Mouse (Mus musculus): ENCODE data around the gene Angptl1. TPM values are rescaled to one million over a fixed set of nuclear protein-coding genes. Genes with fewer than 3 reads are reported as not detected.

Angptl1 gene
- polyA plus RNA-seq, 1 experiment from 2014 or later = 0.44 TPM

- Histone ChIP-seq H3K4me1 (ENCODE audit: control insufficient read depth, insufficient read depth, low read length) (no peaks in the 10 kb centered on the region), H3K36me3 (ENCODE audit: control insufficient read depth, insufficient read depth, low read length) (peaks cover 4% of the 10 kb centered on the region; the same call in 1 of the 2 replicates), H3K9ac (ENCODE audit: low read depth, low read length) (no peak overlapping the region), H3K4me2 (ENCODE audit: low read length) (no peak overlapping the region), H3K27me3 (ENCODE audit: control insufficient read depth, insufficient read depth, low read depth, low read length) (no peaks in the 10 kb centered on the region), H3K27ac (ENCODE audit: low read length) (no peak overlapping the region), H3K9me3 (replicated peaks; ENCODE audit: control insufficient read depth, low read length, poor library complexity, severe bottlenecking) (no peaks in the 10 kb centered on the region), H3K4me3 (ENCODE audit: low read depth, low read length) (no peak overlapping the region)
- no peak for ATAC-seq
- WGBS = 96% methylated on average over 4 of the region's 4 CpGs
These were observed 53.2 kb downstream of the Angptl1 start for GRCm38 (mm10) chr1:156891561-156891960.

- 45% methylated on average over 6 of the region's 6 CpGs for WGBS
- no peak for ATAC-seq
These were observed 63.3 kb downstream of the Angptl1 start for GRCm38 (mm10) chr1:156901689-156902088.

GRCm38 (mm10) chr1:156903899-156904298 lies 65.5 kb downstream of the Angptl1 start:
- H3K9me3 ChIP-seq (replicated peaks; ENCODE audit: control insufficient read depth, low read length, poor library complexity, severe bottlenecking) = no peaks in the 10 kb centered on the region
- ATAC-seq = no peak
- 89% methylated on average over 3 of the region's 3 CpGs for WGBS

More at GRCm38 (mm10) chr1:156901689-156902088, 63.3 kb downstream of the Angptl1 start:
- Histone ChIP-seq H3K4me3 (ENCODE audit: low read depth, low read length) (no peak overlapping the region), H3K9me3 (replicated peaks; ENCODE audit: control insufficient read depth, low read length, poor library complexity, severe bottlenecking) (no peaks in the 10 kb centered on the region), H3K4me1 (ENCODE audit: control insufficient read depth, insufficient read depth, low read length) (no peaks in the 10 kb centered on the region; the same call in 1 of the 2 replicates), H3K36me3 (ENCODE audit: control insufficient read depth, insufficient read depth, low read length) (peaks cover 4% of the 10 kb centered on the region; the same call in 1 of the 2 replicates), H3K9ac (ENCODE audit: low read depth, low read length) (no peak overlapping the region), H3K27ac (ENCODE audit: low read length) (no peak overlapping the region), H3K27me3 (ENCODE audit: control insufficient read depth, insufficient read depth, low read depth, low read length) (no peaks in the 10 kb centered on the region), H3K4me2 (ENCODE audit: low read length) (no peak overlapping the region)

GRCm38 (mm10) chr1:156905660-156906059 lies 67.3 kb downstream of the Angptl1 start:
- no peak for ATAC-seq
- H3K9me3 ChIP-seq (replicated peaks; ENCODE audit: control insufficient read depth, low read length, poor library complexity, severe bottlenecking) = no peaks in the 10 kb centered on the region
- WGBS = 88% methylated on average over 2 of the region's 2 CpGs

More at GRCm38 (mm10) chr1:156903899-156904298, 65.5 kb downstream of the Angptl1 start:
- H3K9ac ChIP-seq (ENCODE audit: low read depth, low read length) = no peak overlapping the region
- H3K27me3 ChIP-seq (ENCODE audit: control insufficient read depth, insufficient read depth, low read depth, low read length) = no peaks in the 10 kb centered on the region
- peaks cover 2% of the 10 kb centered on the region; the same call in 1 of the 2 replicates for H3K36me3 ChIP-seq (ENCODE audit: control insufficient read depth, insufficient read depth, low read length)
- no peak overlapping the region for H3K4me2 ChIP-seq (ENCODE audit: low read length)
- no peak overlapping the region for H3K27ac ChIP-seq (ENCODE audit: low read length)
- no peak overlapping the region for H3K4me3 ChIP-seq (ENCODE audit: low read depth, low read length)
- H3K4me1 ChIP-seq (ENCODE audit: control insufficient read depth, insufficient read depth, low read length) = no peaks in the 10 kb centered on the region

GRCm38 (mm10) chr1:156909265-156909664 lies 70.9 kb downstream of the Angptl1 start:
- Histone ChIP-seq H3K4me3 (ENCODE audit: low read depth, low read length) (no peak overlapping the region), H3K27ac (ENCODE audit: low read length) (no peak overlapping the region), H3K9me3 (replicated peaks; ENCODE audit: control insufficient read depth, low read length, poor library complexity, severe bottlenecking) (no peaks in the 10 kb centered on the region), H3K4me1 (ENCODE audit: control insufficient read depth, insufficient read depth, low read length) (no peaks in the 10 kb centered on the region; the same call in 1 of the 2 replicates), H3K36me3 (ENCODE audit: control insufficient read depth, insufficient read depth, low read length) (no peaks in the 10 kb centered on the region), H3K4me2 (ENCODE audit: low read length) (no peak overlapping the region), H3K27me3 (ENCODE audit: control insufficient read depth, insufficient read depth, low read depth, low read length) (no peaks in the 10 kb centered on the region), H3K9ac (ENCODE audit: low read depth, low read length) (no peak overlapping the region)
- 91% methylated on average over 4 of the region's 4 CpGs for WGBS
- 0 out of 2 replicates have a peak, but pooled peaks have one; percentile 32 for ATAC-seq

More at GRCm38 (mm10) chr1:156905660-156906059, 67.3 kb downstream of the Angptl1 start:
- no peak overlapping the region for H3K4me3 ChIP-seq (ENCODE audit: low read depth, low read length)
- H3K27ac ChIP-seq (ENCODE audit: low read length) = no peak overlapping the region
- no peaks in the 10 kb centered on the region for H3K36me3 ChIP-seq (ENCODE audit: control insufficient read depth, insufficient read depth, low read length)
- no peaks in the 10 kb centered on the region for H3K27me3 ChIP-seq (ENCODE audit: control insufficient read depth, insufficient read depth, low read depth, low read length)
- no peak overlapping the region for H3K9ac ChIP-seq (ENCODE audit: low read depth, low read length)
- H3K4me1 ChIP-seq (ENCODE audit: control insufficient read depth, insufficient read depth, low read length) = no peaks in the 10 kb centered on the region
- H3K4me2 ChIP-seq (ENCODE audit: low read length) = no peak overlapping the region

GRCm38 (mm10) chr1:156909866-156910265 lies 71.5 kb downstream of the Angptl1 start:
- no peak overlapping the region for H3K4me2 ChIP-seq (ENCODE audit: low read length)
- no peaks in the 10 kb centered on the region for H3K36me3 ChIP-seq (ENCODE audit: control insufficient read depth, insufficient read depth, low read length)
- no peak overlapping the region for H3K9ac ChIP-seq (ENCODE audit: low read depth, low read length)
- H3K27ac ChIP-seq (ENCODE audit: low read length) = no peak overlapping the region
- H3K4me1 ChIP-seq (ENCODE audit: control insufficient read depth, insufficient read depth, low read length) = no peaks in the 10 kb centered on the region; the same call in 1 of the 2 replicates
- no peak overlapping the region for H3K4me3 ChIP-seq (ENCODE audit: low read depth, low read length)
- no peak for ATAC-seq
- no peaks in the 10 kb centered on the region for H3K9me3 ChIP-seq (replicated peaks; ENCODE audit: control insufficient read depth, low read length, poor library complexity, severe bottlenecking)
- no peaks in the 10 kb centered on the region for H3K27me3 ChIP-seq (ENCODE audit: control insufficient read depth, insufficient read depth, low read depth, low read length)

Other genes with a start within 250 kb of the Angptl1 start
- gene Tor3a, start 164.2 kb upstream of the Angptl1 start, polyA plus RNA-seq (2015; fragmentation: Nextera tagmentation; extraction: Ambion mirVana) = 2.9 and 3.1 TPM in 2 replicates
- 34.4 and 34.5 TPM in 2 replicates for gene Fam20b, start 119.5 kb upstream of the Angptl1 start, polyA plus RNA-seq (2015; fragmentation: Nextera tagmentation; extraction: Ambion mirVana)
- gene Ralgps2, start 101.1 kb downstream of the Angptl1 start, polyA plus RNA-seq (2015; fragmentation: Nextera tagmentation; extraction: Ambion mirVana) = 78.1 and 99.7 TPM in 2 replicates

All from midbrain, embryonic 16.5 days (tissue).